Mouse (Mus musculus) bone marrow macrophage, adult 2 months (primary cell): ENCODE data around the gene 2310033P09Rik.

Experiments
- CTCF ChIP-seq: IDR thresholded peaks from 2 replicates; pipeline ENCODE4 v1.5.1; 2012; ENCODE audit warnings: low read depth, mild to moderate bottlenecking, low read length, moderate library complexity
- POLR2A ChIP-seq: IDR thresholded peaks from 2 replicates; pipeline ENCODE4 v1.6.1; 2012; ENCODE audit warnings: mild to moderate bottlenecking, low read depth, low read length, borderline replicate concordance

DNA sequence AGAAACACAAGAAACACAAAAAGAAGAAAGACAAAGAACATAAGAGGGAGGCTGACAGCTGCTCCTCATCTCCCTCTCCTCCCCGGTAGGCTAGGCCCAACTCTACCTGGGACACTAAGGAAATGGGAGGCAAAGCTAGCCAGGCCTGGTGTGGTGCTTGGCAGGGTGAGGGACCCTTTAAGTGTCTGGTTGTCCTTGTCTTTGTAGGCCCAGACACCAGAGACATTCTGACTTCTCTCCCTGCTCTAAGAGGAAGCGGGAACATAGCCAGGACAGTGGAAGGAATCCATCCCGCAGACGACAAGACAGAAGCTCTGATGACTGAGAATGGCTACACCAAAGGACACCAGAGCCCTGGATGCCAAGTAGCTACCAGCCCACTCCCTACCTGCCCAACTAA, 1.9 kb downstream of the 2310033P09Rik start:
- TF ChIP-seq POLR2A: no peak
- no peak for TF ChIP-seq CTCF
